Mouse (Mus musculus): Measurements from ENCODE around the gene Tomm40l.

DNA sequence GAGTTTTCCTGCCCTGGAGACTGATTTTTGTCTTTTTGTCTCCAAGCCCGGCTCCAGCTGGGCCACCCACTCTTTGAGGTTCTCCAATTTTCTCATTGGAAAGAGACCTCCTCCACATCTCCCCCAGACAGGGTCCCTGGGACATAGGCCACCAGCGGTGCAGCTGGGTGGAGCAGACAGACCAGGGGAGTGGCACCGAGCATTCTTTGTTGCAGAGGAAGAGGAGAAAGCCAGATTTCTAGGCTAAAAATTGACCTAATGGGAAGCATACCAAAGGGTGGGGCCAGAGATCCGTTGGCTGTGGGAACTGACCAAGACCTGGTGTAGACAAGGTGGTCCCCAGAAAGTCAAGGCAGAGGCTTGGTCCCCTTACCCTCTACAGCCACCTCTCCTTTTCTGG lies 25.6 kb upstream of the Tomm40l start:
- no peak for TF ChIP-seq CTCF (IDR thresholded peaks at IDR 0.05; ENCODE audit: insufficient read depth, low read depth, low read length)
- no peak for TF ChIP-seq POLR2A (IDR thresholded peaks at IDR 0.05; ENCODE audit: insufficient read depth, low read depth, low read length)
